ENCODE assay signal across 9 mouse cellular contexts in genomic region chr3:87763683-87764289, GRCm38 (mm10). TPM values are rescaled to one million over a fixed set of nuclear protein-coding genes. Genes with fewer than 3 reads are reported as not detected.
DNase-seq lines count a peak whose midpoint lies in the region; ATAC-seq and TF ChIP-seq lines count a peak whose summit lies in the region.
"Had no signal": no experiment of that assay in that cellular context is flagged by ENCODE, and none has a peak within 500 bp of the region (broad histone marks: within the 10 kb centered on the region; RNA-seq: fewer than 3 reads in every experiment).

No protein-coding gene starts in this region.

- ATAC-seq in hindbrain, embryonic 15.5 days (ENCODE audit: low FRiP score, low read depth) = no peak
- peak; percentile 74 for ATAC-seq in lung, embryonic 14.5 days (ENCODE audit: insufficient read depth)
- no peak for ATAC-seq in granulocyte monocyte progenitor cell, adult 5-6 weeks (replicated peaks; ENCODE audit: poor library complexity, severe bottlenecking)

- H3K9ac ChIP-seq in hindbrain, embryonic 15.5 days = no peak overlapping the region
- H3K9ac ChIP-seq in lung, embryonic 14.5 days = peak overlapping the region; percentile 48
- H3K9ac ChIP-seq: midbrain, embryonic 12.5 days had no signal

- H3K4me3 ChIP-seq in hindbrain, embryonic 15.5 days = no peak overlapping the region
- peak overlapping the region; percentile 17; the same call in 1 of the 2 replicates for H3K4me3 ChIP-seq in lung, embryonic 14.5 days (ENCODE audit: low read depth, low read length)
- H3K4me3 ChIP-seq: midbrain, embryonic 12.5 days had no signal

- WGBS in hindbrain, embryonic 15.5 days = 20% methylated on average over 15 of the region's 15 CpGs
- WGBS in lung, embryonic 14.5 days = 15% methylated on average over 15 of the region's 15 CpGs

- H3K9me3 ChIP-seq in hindbrain, embryonic 15.5 days = no peaks in the 10 kb centered on the region
- no peaks in the 10 kb centered on the region for H3K9me3 ChIP-seq in lung, embryonic 14.5 days (ENCODE audit: low read depth, low read length)
- H3K9me3 ChIP-seq: midbrain, embryonic 12.5 days had no signal

- TF ChIP-seq POLR2A in brain, embryonic 14.5 days (IDR thresholded peaks at IDR 0.05; ENCODE audit: borderline replicate concordance, extremely low read depth, insufficient read depth, insufficient read length, poor library complexity, severe bottlenecking) = no peak

- DNase-seq in 3T3-L1 (ENCODE audit: low read depth, low spot score) = peak; percentile 93
- DNase-seq in brain, embryonic 14.5 days (ENCODE audit: low read depth) = peak; percentile 77
- DNase-seq in gastrocnemius, adult 8-10 months (ENCODE audit: low spot score in 2 of 2) = peak; percentile 35 to 61
- DNase-seq in layer of hippocampus, postnatal 14 days (ENCODE audit: low spot score in 2 of 2) = peak; percentile 68 to 80
- peak; percentile 94 for DNase-seq in lung, embryonic 14.5 days
- peak; percentile 75 to 82 for DNase-seq in right cerebral cortex, postnatal 36 days (ENCODE audit: low spot score in 2 of 2)

- H3K36me3 ChIP-seq in hindbrain, embryonic 15.5 days = no peaks in the 10 kb centered on the region
- 0 out of 2 replicates have a peak, but pooled peaks cover 12% of the 10 kb centered on the region for H3K36me3 ChIP-seq in lung, embryonic 14.5 days (ENCODE audit: insufficient read depth)
- H3K36me3 ChIP-seq: midbrain, embryonic 12.5 days had no signal

- H3K4me1 ChIP-seq in hindbrain, embryonic 15.5 days (replicated peaks) = 0 out of 2 replicates have a peak, but pooled peaks cover 9% of the 10 kb centered on the region
- peaks cover 42% of the 10 kb centered on the region for H3K4me1 ChIP-seq in lung, embryonic 14.5 days (ENCODE audit: insufficient read depth)

- H3K27me3 ChIP-seq in hindbrain, embryonic 15.5 days = peaks cover 21% of the 10 kb centered on the region; the same call in 1 of the 2 replicates
- no peaks in the 10 kb centered on the region for H3K27me3 ChIP-seq in lung, embryonic 14.5 days (ENCODE audit: insufficient read depth, low read length)

- TF ChIP-seq CTCF in brain, embryonic 14.5 days (IDR thresholded peaks at IDR 0.05; ENCODE audit: borderline replicate concordance, extremely low read depth, insufficient read depth, insufficient read length) = no peak
- peak; percentile 24 for TF ChIP-seq CTCF in lung, embryonic 14.5 days (IDR thresholded peaks at IDR 0.05; ENCODE audit: low read depth)

- H3K27ac ChIP-seq in hindbrain, embryonic 15.5 days (replicated peaks) = 0 out of 2 replicates have a peak overlapping the region, but pooled peaks have one; percentile 53
- H3K27ac ChIP-seq in lung, embryonic 14.5 days (ENCODE audit: low read depth) = peak overlapping the region; percentile 97

- H3K4me2 ChIP-seq in hindbrain, embryonic 15.5 days = peak overlapping the region; percentile 33
- H3K4me2 ChIP-seq in lung, embryonic 14.5 days = peak overlapping the region; percentile 57
- H3K4me2 ChIP-seq: midbrain, embryonic 12.5 days had no signal

RNA-seq across cellular contexts. Expression of gene Lrrc71, which starts 15.4 kb away (rescaled TPM):
- 0.34 and 1.0 TPM in 2 replicates for polyA plus RNA-seq in brain, embryonic 14.5 days (2012; rRNA removed)
- under 1 TPM in 1 of 4 experiments, not detected in 3; 0.68 TPM for total RNA-seq in gastrocnemius, adult 8-10 months (2022)
- 0.39 and 0.49 TPM in 2 replicates for polyA plus RNA-seq in hindbrain, embryonic 15.5 days (2015; fragmentation: Nextera tagmentation; extraction: Ambion mirVana)
- total RNA-seq in layer of hippocampus, postnatal 14 days (2021) = under 1 TPM; 0.60 to 0.81 TPM
- 0.63 and 0.77 TPM in 2 replicates for polyA plus RNA-seq in lung, embryonic 14.5 days (2014; fragmentation: Nextera tagmentation; extraction: Ambion mirVana)
- not detected in 2 replicates for total RNA-seq in granulocyte monocyte progenitor cell, adult 5-6 weeks (2014; fragmentation: Nextera tagmentation)
- not detected in 2 replicates for total RNA-seq in granulocyte monocyte progenitor cell, adult 5-6 weeks (2017)

RNA-seq across cellular contexts. Expression of gene Ntrk1, which starts 31.2 kb away (rescaled TPM):
- polyA plus RNA-seq in brain, embryonic 14.5 days (2012; rRNA removed) = 1.4 and 3.8 TPM in 2 replicates
- not detected for total RNA-seq in gastrocnemius, adult 8-10 months (2022)
- 6.6 and 17.2 TPM in 2 replicates for polyA plus RNA-seq in hindbrain, embryonic 15.5 days (2015; fragmentation: Nextera tagmentation; extraction: Ambion mirVana)
- under 1 TPM; 0.29 to 0.41 TPM for total RNA-seq in layer of hippocampus, postnatal 14 days (2021)
- 0.22 and 0.39 TPM in 2 replicates for polyA plus RNA-seq in lung, embryonic 14.5 days (2014; fragmentation: Nextera tagmentation; extraction: Ambion mirVana)
- total RNA-seq in granulocyte monocyte progenitor cell, adult 5-6 weeks (2014; fragmentation: Nextera tagmentation) = not detected in 2 replicates
- not detected in 2 replicates for total RNA-seq in granulocyte monocyte progenitor cell, adult 5-6 weeks (2017)

RNA-seq across cellular contexts. Expression of gene Insrr, which starts 33.0 kb away (rescaled TPM):
- 1.5 and 1.7 TPM in 2 replicates for polyA plus RNA-seq in brain, embryonic 14.5 days (2012; rRNA removed)
- total RNA-seq in gastrocnemius, adult 8-10 months (2022) = not detected
- polyA plus RNA-seq in hindbrain, embryonic 15.5 days (2015; fragmentation: Nextera tagmentation; extraction: Ambion mirVana) = 0.67 and 1.2 TPM in 2 replicates
- under 1 TPM; 0.12 to 0.35 TPM for total RNA-seq in layer of hippocampus, postnatal 14 days (2021)
- polyA plus RNA-seq in lung, embryonic 14.5 days (2014; fragmentation: Nextera tagmentation; extraction: Ambion mirVana) = 0.05 TPM in 1 of 2 replicates, not detected in the other
- total RNA-seq in granulocyte monocyte progenitor cell, adult 5-6 weeks (2014; fragmentation: Nextera tagmentation) = not detected in 2 replicates
- total RNA-seq in granulocyte monocyte progenitor cell, adult 5-6 weeks (2017) = not detected in 2 replicates
